Mouse (Mus musculus) monocyte, adult 5-6 weeks (primary cell): Measurements from ENCODE around the gene Tmem82. TPM values are rescaled to one million over a fixed set of nuclear protein-coding genes. Genes with fewer than 3 reads are reported as not detected.

Experiments
- ATAC-seq: fragments of 153-309, 156-312 bp; replicated peaks from 2 replicates; pipeline ENCODE4 v1.8.0; 2017; ENCODE audit warnings: mild to moderate bottlenecking; ENCODE audit not compliant: low TSS enrichment, insufficient number of reproducible peaks, severe bottlenecking, poor library complexity, low FRiP score
- total RNA-seq: library from RNA; stranded (forward); fragments of 200-1000, 200-491, 200-594 nt; gene quantifications from 3 replicates; pipeline ENCODE4 v1.2.3, GENCODE M21; 2017

Tmem82 gene
- total RNA-seq, 1 experiment from 2014 or later, result not detected

GRCm38 (mm10) chr4:141566187-141566586, 52.2 kb downstream of the Tmem82 start:
- no peak for ATAC-seq

GRCm38 (mm10) chr4:141565325-141565724, 53.1 kb downstream of the Tmem82 start:
- no peak for ATAC-seq

GRCm38 (mm10) chr4:141564660-141565059, 53.8 kb downstream of the Tmem82 start:
- no peak for ATAC-seq

GRCm38 (mm10) chr4:141564209-141564608, 54.2 kb downstream of the Tmem82 start:
- no peak for ATAC-seq

Other genes starting within 250 kb of the Tmem82 start
- not detected in 3 replicates for gene Clcnka, start 219.9 kb downstream of the Tmem82 start, total RNA-seq
- not detected in 3 replicates for gene Clcnkb, start 202.6 kb downstream of the Tmem82 start, total RNA-seq
- 0.64 TPM in 1 of 3 replicates, not detected in the others for gene Hspb7, start 197.9 kb downstream of the Tmem82 start, total RNA-seq
- not detected in 3 replicates for gene Srarp, start 182.5 kb downstream of the Tmem82 start, total RNA-seq
- 21.7 to 33.8 TPM (median 27.3 TPM) in 3 replicates for gene Zbtb17, start 174.0 kb downstream of the Tmem82 start, total RNA-seq
- gene Spen, start 80.0 kb downstream of the Tmem82 start, total RNA-seq, result 39.8 to 81.5 TPM (median 48.1 TPM) in 3 replicates
- not detected in 3 replicates for gene Fblim1, start 12.5 kb downstream of the Tmem82 start, total RNA-seq
- not detected in 3 replicates for gene Slc25a34, start 5.2 kb upstream of the Tmem82 start, total RNA-seq
- 14.4 to 16.5 TPM (median 15.7 TPM) in 3 replicates for gene Plekhm2, start 46.3 kb upstream of the Tmem82 start, total RNA-seq
- gene Rsc1a1, start 67.0 kb upstream of the Tmem82 start, total RNA-seq, result 7.4 TPM in 1 of 3 replicates, not detected in the others
- gene Ddi2, start 104.8 kb upstream of the Tmem82 start, total RNA-seq, result 31.1 to 45.0 TPM (median 34.8 TPM) in 3 replicates
- not detected in 3 replicates for gene Agmat, start 128.0 kb upstream of the Tmem82 start, total RNA-seq
- gene Dnajc16, start 172.3 kb upstream of the Tmem82 start, total RNA-seq, result 5.1 to 7.6 TPM (median 6.4 TPM) in 3 replicates
- gene Casp9, start 175.0 kb upstream of the Tmem82 start, total RNA-seq, result 23.4 to 41.6 TPM (median 39.5 TPM) in 3 replicates
- not detected in 3 replicates for gene Cela2a, start 207.5 kb upstream of the Tmem82 start, total RNA-seq
- not detected in 3 replicates for gene Ctrc, start 227.7 kb upstream of the Tmem82 start, total RNA-seq